Mouse (Mus musculus): ENCODE measurements around the gene Rragd. TPM values are rescaled to one million over a fixed set of nuclear protein-coding genes. Genes with fewer than 3 reads are reported as not detected.

Rragd gene
- polyA plus RNA-seq, 1 experiment from 2014 or later, result 31.2 TPM

GRCm38 (mm10) chr4:33029104-33029503 is 46.3 kb downstream of the Rragd start:
- 85% methylated on average over 7 of the region's 7 CpGs for WGBS
- Histone ChIP-seq H3K4me2 (no peak overlapping the region), H3K36me3 (replicated peaks) (no peaks in the 10 kb centered on the region), H3K4me3 (replicated peaks) (no peak overlapping the region), H3K9ac (no peak overlapping the region), H3K9me3 (no peaks in the 10 kb centered on the region), H3K27me3 (no peaks in the 10 kb centered on the region), H3K4me1 (peaks cover 24% of the 10 kb centered on the region), H3K27ac (no peak overlapping the region)
- ATAC-seq (ENCODE audit: low FRiP score), result no peak

GRCm38 (mm10) chr4:33030264-33031194 is 47.7 kb downstream of the Rragd start:
- peak; percentile 84 for ATAC-seq (ENCODE audit: low FRiP score)
- 1% methylated on average over 55 of the region's 55 CpGs for WGBS

GRCm38 (mm10) chr4:33031195-33031960 is 48.5 kb downstream of the Rragd start, which contains the start of gene Ube2j1:
Gene Ube2j1 (plus strand): TSS chr4:33031416.
- Histone ChIP-seq H3K4me3 (replicated peaks) (peak within 1 kb of the TSS; percentile 88), H3K4me2 (peak within 1 kb of the TSS; percentile 65), H3K27me3 (no peaks in the 10 kb centered on the region), H3K4me1 (peaks cover 26% of the 10 kb centered on the region), H3K36me3 (replicated peaks) (peaks cover 8% of the 10 kb centered on the region), H3K9me3 (no peaks in the 10 kb centered on the region), H3K9ac (peak within 1 kb of the TSS; percentile 93), H3K27ac (peak within 1 kb of the TSS; percentile 97)
- ATAC-seq (ENCODE audit: low FRiP score), result peak; percentile 98
- under 1% methylated on average over 84 of the region's 123 CpGs for WGBS

More at GRCm38 (mm10) chr4:33030264-33031194, 47.7 kb downstream of the Rragd start:
- peak overlapping the region; percentile 93 for H3K9ac ChIP-seq
- H3K4me1 ChIP-seq, result peaks cover 26% of the 10 kb centered on the region
- peaks cover 4% of the 10 kb centered on the region; the same call in 1 of the 2 replicates for H3K36me3 ChIP-seq (replicated peaks)
- H3K27me3 ChIP-seq, result no peaks in the 10 kb centered on the region
- peak overlapping the region; percentile 65 for H3K4me2 ChIP-seq
- H3K27ac ChIP-seq, result peak overlapping the region; percentile 97
- H3K4me3 ChIP-seq (replicated peaks), result peak overlapping the region; percentile 88
- H3K9me3 ChIP-seq, result no peaks in the 10 kb centered on the region

GRCm38 (mm10) chr4:33032045-33032444 is 49.2 kb downstream of the Rragd start:
- H3K27ac ChIP-seq, result no peak overlapping the region
- peak overlapping the region; percentile 65 for H3K4me2 ChIP-seq
- WGBS, result 5% methylated on average over 4 of the region's 4 CpGs
- peaks cover 13% of the 10 kb centered on the region for H3K36me3 ChIP-seq (replicated peaks)
- no peaks in the 10 kb centered on the region for H3K9me3 ChIP-seq
- H3K27me3 ChIP-seq, result no peaks in the 10 kb centered on the region
- peak overlapping the region; percentile 93 for H3K9ac ChIP-seq
- peaks cover 26% of the 10 kb centered on the region for H3K4me1 ChIP-seq
- peak overlapping the region; percentile 88 for H3K4me3 ChIP-seq (replicated peaks)
- ATAC-seq (ENCODE audit: low FRiP score), result no peak

GRCm38 (mm10) chr4:33033515-33033914 is 50.7 kb downstream of the Rragd start:
- H3K4me1 ChIP-seq, result peaks cover 26% of the 10 kb centered on the region
- H3K9ac ChIP-seq, result no peak overlapping the region
- no peaks in the 10 kb centered on the region for H3K9me3 ChIP-seq
- 90% methylated on average over 6 of the region's 6 CpGs for WGBS
- no peak overlapping the region for H3K4me3 ChIP-seq (replicated peaks)
- peaks cover 18% of the 10 kb centered on the region for H3K36me3 ChIP-seq (replicated peaks)
- no peak overlapping the region for H3K27ac ChIP-seq
- ATAC-seq (ENCODE audit: low FRiP score), result no peak
- no peaks in the 10 kb centered on the region for H3K27me3 ChIP-seq
- no peak overlapping the region for H3K4me2 ChIP-seq

GRCm38 (mm10) chr4:33039826-33040225 is 57.0 kb downstream of the Rragd start:
- H3K9ac ChIP-seq, result no peak overlapping the region
- H3K9me3 ChIP-seq, result no peaks in the 10 kb centered on the region
- no peak overlapping the region for H3K27ac ChIP-seq
- H3K4me3 ChIP-seq (replicated peaks), result no peak overlapping the region
- no peaks in the 10 kb centered on the region for H3K27me3 ChIP-seq
- 92% methylated on average over 4 of the region's 4 CpGs for WGBS
- H3K4me2 ChIP-seq, result no peak overlapping the region
- peaks cover 77% of the 10 kb centered on the region for H3K36me3 ChIP-seq (replicated peaks)
- H3K4me1 ChIP-seq, result no peaks in the 10 kb centered on the region
- no peak for ATAC-seq (ENCODE audit: low FRiP score)

GRCm38 (mm10) chr4:33049601-33050000 is 66.8 kb downstream of the Rragd start:
- Histone ChIP-seq H3K4me3 (replicated peaks) (no peak overlapping the region), H3K36me3 (replicated peaks) (peaks cover 70% of the 10 kb centered on the region), H3K9ac (no peak overlapping the region), H3K9me3 (no peaks in the 10 kb centered on the region), H3K4me1 (no peaks in the 10 kb centered on the region), H3K27ac (no peak overlapping the region), H3K4me2 (no peak overlapping the region), H3K27me3 (no peaks in the 10 kb centered on the region)
- WGBS, result 96% methylated on average over 11 of the region's 11 CpGs
- ATAC-seq (ENCODE audit: low FRiP score), result no peak

- H3K9me3 ChIP-seq, result no peaks in the 10 kb centered on the region
- H3K36me3 ChIP-seq (replicated peaks), result peaks cover 48% of the 10 kb centered on the region
- WGBS, result 98% methylated on average over 3 of the region's 3 CpGs
- no peaks in the 10 kb centered on the region for H3K27me3 ChIP-seq
- ATAC-seq (ENCODE audit: low FRiP score), result no peak
- no peak overlapping the region for H3K4me2 ChIP-seq
- H3K4me3 ChIP-seq (replicated peaks), result no peak overlapping the region
- no peak overlapping the region for H3K9ac ChIP-seq
- no peaks in the 10 kb centered on the region for H3K4me1 ChIP-seq
- no peak overlapping the region for H3K27ac ChIP-seq
Measured at GRCm38 (mm10) chr4:33052055-33052454, 69.2 kb downstream of the Rragd start.

GRCm38 (mm10) chr4:33052650-33053049 is 69.8 kb downstream of the Rragd start:
- Histone ChIP-seq H3K36me3 (replicated peaks) (peaks cover 44% of the 10 kb centered on the region), H3K4me3 (replicated peaks) (no peak overlapping the region), H3K9me3 (no peaks in the 10 kb centered on the region), H3K27ac (no peak overlapping the region), H3K4me1 (no peaks in the 10 kb centered on the region), H3K9ac (no peak overlapping the region), H3K4me2 (no peak overlapping the region), H3K27me3 (no peaks in the 10 kb centered on the region)
- 88% methylated on average over 5 of the region's 5 CpGs for WGBS
- ATAC-seq (ENCODE audit: low FRiP score), result no peak

GRCm38 (mm10) chr4:33054426-33054825 is 71.6 kb downstream of the Rragd start:
- no peak overlapping the region for H3K9ac ChIP-seq
- H3K36me3 ChIP-seq (replicated peaks), result peaks cover 27% of the 10 kb centered on the region
- no peaks in the 10 kb centered on the region for H3K27me3 ChIP-seq
- no peaks in the 10 kb centered on the region for H3K4me1 ChIP-seq
- H3K9me3 ChIP-seq, result no peaks in the 10 kb centered on the region
- ATAC-seq (ENCODE audit: low FRiP score), result no peak
- H3K4me2 ChIP-seq, result no peak overlapping the region
- no peak overlapping the region for H3K4me3 ChIP-seq (replicated peaks)
- no peak overlapping the region for H3K27ac ChIP-seq

- Histone ChIP-seq H3K4me1 (no peaks in the 10 kb centered on the region), H3K27me3 (no peaks in the 10 kb centered on the region), H3K9ac (no peak overlapping the region), H3K27ac (no peak overlapping the region), H3K4me3 (replicated peaks) (no peak overlapping the region), H3K36me3 (replicated peaks) (peaks cover 13% of the 10 kb centered on the region), H3K4me2 (no peak overlapping the region), H3K9me3 (no peaks in the 10 kb centered on the region)
- WGBS, result 83% methylated on average over 1 of the region's 1 CpGs
- no peak for ATAC-seq (ENCODE audit: low FRiP score)
Measured at GRCm38 (mm10) chr4:33056317-33056716, 73.5 kb downstream of the Rragd start.

- Histone ChIP-seq H3K4me3 (replicated peaks) (no peak overlapping the region), H3K9ac (no peak overlapping the region), H3K4me1 (no peaks in the 10 kb centered on the region), H3K36me3 (replicated peaks) (no peaks in the 10 kb centered on the region), H3K4me2 (no peak overlapping the region), H3K9me3 (no peaks in the 10 kb centered on the region), H3K27me3 (no peaks in the 10 kb centered on the region), H3K27ac (no peak overlapping the region)
- 82% methylated on average over 11 of the region's 11 CpGs for WGBS
- ATAC-seq (ENCODE audit: low FRiP score), result no peak
Measured at GRCm38 (mm10) chr4:33057890-33058687, 75.3 kb downstream of the Rragd start.
